Mouse (Mus musculus): ENCODE results near the gene Syn3. TPM values are rescaled to one million over a fixed set of nuclear protein-coding genes. Genes with fewer than 3 reads are reported as not detected.

Gene Syn3
- total and polyA plus RNA-seq, 2 experiments from 2014 or later = 18.3 to 67.4 TPM

GRCm38 (mm10) chr10:86427956-86428355 lies 70.7 kb downstream of the Syn3 start:
- ATAC-seq (no peak), DNase-seq (ENCODE audit: low spot score) (no peak)
- Histone ChIP-seq H3K36me3 (ENCODE audit: insufficient read depth, low read length) (no peaks in the 10 kb centered on the region), H3K9me3 (ENCODE audit: low read length) (no peaks in the 10 kb centered on the region), H3K27ac (no peak overlapping the region), H3K4me3 (ENCODE audit: low read length) (no peak overlapping the region), H3K4me2 (ENCODE audit: low read depth, low read length) (no peak overlapping the region), H3K27me3 (ENCODE audit: insufficient read depth, low read length) (no peaks in the 10 kb centered on the region), H3K9ac (replicated peaks; ENCODE audit: low read length) (no peak overlapping the region), H3K4me1 (ENCODE audit: insufficient read depth, low read length) (no peaks in the 10 kb centered on the region)
- no peak for TF ChIP-seq CTCF (IDR thresholded peaks at IDR 0.05; ENCODE audit: low read depth)
- 78% methylated on average over 2 of the region's 2 CpGs for WGBS

GRCm38 (mm10) chr10:86425690-86426530 lies 72.8 kb downstream of the Syn3 start:
- no peak overlapping the region for H3K9ac ChIP-seq (replicated peaks; ENCODE audit: low read length)
- ATAC-seq (no peak), DNase-seq (ENCODE audit: low spot score) (peak; percentile 38)
- H3K9me3 ChIP-seq (ENCODE audit: low read length) = no peaks in the 10 kb centered on the region
- WGBS = 50% methylated on average over 10 of the region's 10 CpGs
- H3K4me1 ChIP-seq (ENCODE audit: insufficient read depth, low read length) = no peaks in the 10 kb centered on the region
- no peak overlapping the region for H3K4me2 ChIP-seq (ENCODE audit: low read depth, low read length)
- TF ChIP-seq CTCF (IDR thresholded peaks at IDR 0.05; ENCODE audit: low read depth) = no peak
- H3K27me3 ChIP-seq (ENCODE audit: insufficient read depth, low read length) = no peaks in the 10 kb centered on the region
- H3K4me3 ChIP-seq (ENCODE audit: low read length) = no peak overlapping the region
- H3K27ac ChIP-seq = no peak overlapping the region; the same call in 1 of the 2 replicates
- H3K36me3 ChIP-seq (ENCODE audit: insufficient read depth, low read length) = no peaks in the 10 kb centered on the region

- 89% methylated on average over 3 of the region's 3 CpGs for WGBS
- H3K4me1 ChIP-seq (ENCODE audit: insufficient read depth, low read length) = no peaks in the 10 kb centered on the region
- no peak for TF ChIP-seq CTCF (IDR thresholded peaks at IDR 0.05; ENCODE audit: low read depth)
- H3K27me3 ChIP-seq (ENCODE audit: insufficient read depth, low read length) = no peaks in the 10 kb centered on the region
- H3K4me3 ChIP-seq (ENCODE audit: low read length) = no peak overlapping the region
- no peak overlapping the region for H3K9ac ChIP-seq (replicated peaks; ENCODE audit: low read length)
- DNase-seq (ENCODE audit: low spot score) (no peak), ATAC-seq (no peak)
- no peak overlapping the region for H3K27ac ChIP-seq
- H3K9me3 ChIP-seq (ENCODE audit: low read length) = no peaks in the 10 kb centered on the region
- no peak overlapping the region for H3K4me2 ChIP-seq (ENCODE audit: low read depth, low read length)
- H3K36me3 ChIP-seq (ENCODE audit: insufficient read depth, low read length) = no peaks in the 10 kb centered on the region
Measured at GRCm38 (mm10) chr10:86421731-86422370, 76.8 kb downstream of the Syn3 start.

GRCm38 (mm10) chr10:86418931-86419330 lies 79.8 kb downstream of the Syn3 start:
- Histone ChIP-seq H3K4me2 (ENCODE audit: low read depth, low read length) (no peak overlapping the region), H3K9ac (replicated peaks; ENCODE audit: low read length) (no peak overlapping the region), H3K4me1 (ENCODE audit: insufficient read depth, low read length) (no peaks in the 10 kb centered on the region), H3K36me3 (ENCODE audit: insufficient read depth, low read length) (no peaks in the 10 kb centered on the region), H3K27me3 (ENCODE audit: insufficient read depth, low read length) (no peaks in the 10 kb centered on the region), H3K4me3 (ENCODE audit: low read length) (no peak overlapping the region), H3K9me3 (ENCODE audit: low read length) (no peaks in the 10 kb centered on the region), H3K27ac (no peak overlapping the region)
- DNase-seq (ENCODE audit: low spot score) = peak; percentile 35
- TF ChIP-seq CTCF (IDR thresholded peaks at IDR 0.05; ENCODE audit: low read depth) = no peak
- no peak for ATAC-seq
- WGBS = 68% methylated on average over 5 of the region's 5 CpGs

GRCm38 (mm10) chr10:86418345-86418744 lies 80.4 kb downstream of the Syn3 start:
- Histone ChIP-seq H3K4me2 (ENCODE audit: low read depth, low read length) (no peak overlapping the region), H3K9me3 (ENCODE audit: low read length) (no peaks in the 10 kb centered on the region), H3K4me3 (ENCODE audit: low read length) (no peak overlapping the region), H3K9ac (replicated peaks; ENCODE audit: low read length) (no peak overlapping the region), H3K27me3 (ENCODE audit: insufficient read depth, low read length) (no peaks in the 10 kb centered on the region), H3K4me1 (ENCODE audit: insufficient read depth, low read length) (no peaks in the 10 kb centered on the region), H3K27ac (no peak overlapping the region), H3K36me3 (ENCODE audit: insufficient read depth, low read length) (no peaks in the 10 kb centered on the region)
- peak; percentile 55 for TF ChIP-seq CTCF (IDR thresholded peaks at IDR 0.05; ENCODE audit: low read depth)
- 79% methylated on average over 2 of the region's 2 CpGs for WGBS
- ATAC-seq (no peak), DNase-seq (ENCODE audit: low spot score) (no peak)

GRCm38 (mm10) chr10:86416806-86417205 lies 81.9 kb downstream of the Syn3 start:
- no peak overlapping the region for H3K4me2 ChIP-seq (ENCODE audit: low read depth, low read length)
- WGBS = 82% methylated on average over 8 of the region's 8 CpGs
- H3K9me3 ChIP-seq (ENCODE audit: low read length) = no peaks in the 10 kb centered on the region
- no peak overlapping the region for H3K4me3 ChIP-seq (ENCODE audit: low read length)
- DNase-seq (ENCODE audit: low spot score) (no peak), ATAC-seq (no peak)
- no peaks in the 10 kb centered on the region for H3K4me1 ChIP-seq (ENCODE audit: insufficient read depth, low read length)
- H3K9ac ChIP-seq (replicated peaks; ENCODE audit: low read length) = no peak overlapping the region
- no peaks in the 10 kb centered on the region for H3K27me3 ChIP-seq (ENCODE audit: insufficient read depth, low read length)
- no peaks in the 10 kb centered on the region for H3K36me3 ChIP-seq (ENCODE audit: insufficient read depth, low read length)
- H3K27ac ChIP-seq = no peak overlapping the region
- no peak for TF ChIP-seq CTCF (IDR thresholded peaks at IDR 0.05; ENCODE audit: low read depth)

GRCm38 (mm10) chr10:86410868-86411267 lies 87.8 kb downstream of the Syn3 start:
- no peak for ATAC-seq
- H3K4me1 ChIP-seq (ENCODE audit: insufficient read depth, low read length) = no peaks in the 10 kb centered on the region
- no peaks in the 10 kb centered on the region for H3K27me3 ChIP-seq (ENCODE audit: insufficient read depth, low read length)
- no peak overlapping the region for H3K4me3 ChIP-seq (ENCODE audit: low read length)
- no peak for TF ChIP-seq CTCF (IDR thresholded peaks at IDR 0.05; ENCODE audit: low read depth)
- 0 out of 2 replicates have a peak, but pooled peaks cover 4% of the 10 kb centered on the region for H3K36me3 ChIP-seq (ENCODE audit: insufficient read depth, low read length)
- H3K27ac ChIP-seq = no peak overlapping the region
- WGBS = 73% methylated on average over 6 of the region's 6 CpGs
- DNase-seq (ENCODE audit: low spot score) = no peak
- no peak overlapping the region for H3K9ac ChIP-seq (replicated peaks; ENCODE audit: low read length)
- H3K4me2 ChIP-seq (ENCODE audit: low read depth, low read length) = no peak overlapping the region
- no peaks in the 10 kb centered on the region for H3K9me3 ChIP-seq (ENCODE audit: low read length)

All from hindbrain, postnatal 0 days (tissue).